Mouse (Mus musculus) left cerebral cortex, adult 11 months (tissue): ENCODE results near the gene Camk2n1.

Experiments
- DNase-seq: peaks from one replicate; pipeline ENCODE4 v3.0.0; 2022; ENCODE audit warnings: low spot score

Gene Camk2n1

GRCm38 (mm10) chr4:138447827-138448602, 6.1 kb upstream of the Camk2n1 start:
- DNase-seq = no peak

- no peak for DNase-seq
Measured at GRCm38 (mm10) chr4:138448872-138449615, 5.1 kb upstream of the Camk2n1 start.

DNA sequence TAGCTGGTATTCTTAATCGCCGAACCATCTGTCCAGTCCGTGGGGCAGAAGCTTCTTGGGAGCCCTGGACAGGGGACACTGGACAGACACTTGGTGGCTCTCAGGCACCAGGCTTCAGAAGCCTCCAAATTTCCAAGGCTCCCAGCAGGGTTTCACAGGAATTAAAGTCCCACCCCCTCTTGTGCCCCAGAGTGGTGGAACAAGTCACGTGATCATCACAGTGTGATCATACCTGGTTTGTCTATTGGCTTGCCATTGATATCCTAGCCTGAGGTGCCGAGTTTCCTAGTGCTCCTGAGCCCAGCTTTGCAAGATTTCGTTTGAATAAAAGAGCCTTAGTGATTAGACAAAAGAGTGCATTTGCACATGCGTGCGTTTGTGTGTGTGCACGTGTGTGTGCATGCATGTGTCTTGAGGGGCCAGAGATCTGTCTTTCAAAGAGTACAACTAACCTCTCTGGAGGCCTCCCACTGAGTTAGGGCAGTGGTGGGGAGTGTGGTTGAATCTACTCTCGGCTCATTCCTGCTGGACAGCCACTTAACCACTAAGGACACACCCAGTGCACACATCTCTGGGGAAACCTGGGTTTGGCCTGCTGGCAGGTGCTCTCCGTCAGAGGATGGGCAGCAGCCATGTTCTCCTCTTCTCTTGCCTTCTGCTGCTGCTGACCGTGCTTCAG, 4.3 kb upstream of the Camk2n1 start:
- no peak for DNase-seq

- DNase-seq = no peak
Measured at GRCm38 (mm10) chr4:138452306-138453096, 1.6 kb upstream of the Camk2n1 start.

- DNase-seq = no peak
Measured at GRCm38 (mm10) chr4:138453097-138453752, 889 bp upstream of the Camk2n1 start.

DNA sequence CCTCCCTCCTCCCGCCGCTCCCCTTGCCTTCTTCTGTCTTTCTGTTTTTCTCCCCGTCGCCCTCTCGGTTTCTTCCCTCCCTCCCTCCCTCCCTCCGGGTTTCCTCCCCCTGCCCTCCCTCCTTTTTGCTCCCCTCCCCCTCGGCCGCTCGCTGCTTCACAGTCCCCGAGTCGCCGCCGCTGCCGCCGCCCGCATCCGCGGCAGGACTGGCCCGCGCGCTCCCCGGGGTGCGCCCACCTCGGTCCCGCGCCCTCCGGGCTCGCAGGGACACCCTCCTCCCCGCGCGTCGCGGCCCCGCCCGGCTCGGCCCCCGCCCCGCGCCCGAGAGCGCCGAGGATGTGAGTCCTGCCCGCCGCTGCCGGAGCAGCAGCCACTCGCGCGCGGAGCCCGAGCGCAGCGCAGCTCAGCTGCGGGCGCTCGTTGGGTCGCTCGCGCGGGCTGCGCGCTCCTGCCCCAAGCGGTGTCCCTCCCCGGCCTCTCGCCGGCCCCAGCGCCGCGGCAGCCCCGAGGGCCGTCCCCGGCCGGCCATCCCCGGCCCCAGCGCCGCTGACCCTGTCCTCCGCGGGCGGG, 542 bp downstream of the Camk2n1 start:
- DNase-seq = no peak

GRCm38 (mm10) chr4:138455141-138455955, 1.2 kb downstream of the Camk2n1 start:
- no peak for DNase-seq

DNA sequence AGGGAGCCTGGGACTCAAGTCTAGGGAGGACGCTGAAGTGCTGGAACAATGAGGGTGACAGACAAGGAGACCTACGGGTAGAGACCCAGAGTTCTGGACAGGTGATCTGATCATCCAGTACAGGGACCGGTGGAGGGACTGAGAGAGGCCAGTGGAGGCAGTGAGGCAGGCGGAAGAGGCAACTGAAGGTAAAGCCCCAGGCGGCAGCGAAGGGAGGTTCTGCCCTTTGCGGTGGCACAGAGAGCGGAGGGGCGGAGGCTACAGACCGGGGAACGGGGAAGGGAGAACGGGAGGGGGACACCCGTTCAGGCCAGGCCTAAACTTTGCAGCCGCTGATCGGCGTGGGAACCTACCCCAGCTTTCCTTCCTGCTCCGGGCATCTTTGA, 1.8 kb downstream of the Camk2n1 start:
- DNase-seq = no peak

GRCm38 (mm10) chr4:138456536-138456935, 2.4 kb downstream of the Camk2n1 start:
- DNase-seq = no peak

- DNase-seq = no peak
Measured at GRCm38 (mm10) chr4:138457091-138457490, 3.0 kb downstream of the Camk2n1 start.

- no peak for DNase-seq
Measured at GRCm38 (mm10) chr4:138458171-138458570, 4.1 kb downstream of the Camk2n1 start.

GRCm38 (mm10) chr4:138458735-138459440, 4.8 kb downstream of the Camk2n1 start:
- DNase-seq = no peak

- no peak for DNase-seq
Measured at GRCm38 (mm10) chr4:138459775-138460174, 5.7 kb downstream of the Camk2n1 start.

- no peak for DNase-seq
Measured at GRCm38 (mm10) chr4:138460910-138461309, 6.8 kb downstream of the Camk2n1 start.

DNA sequence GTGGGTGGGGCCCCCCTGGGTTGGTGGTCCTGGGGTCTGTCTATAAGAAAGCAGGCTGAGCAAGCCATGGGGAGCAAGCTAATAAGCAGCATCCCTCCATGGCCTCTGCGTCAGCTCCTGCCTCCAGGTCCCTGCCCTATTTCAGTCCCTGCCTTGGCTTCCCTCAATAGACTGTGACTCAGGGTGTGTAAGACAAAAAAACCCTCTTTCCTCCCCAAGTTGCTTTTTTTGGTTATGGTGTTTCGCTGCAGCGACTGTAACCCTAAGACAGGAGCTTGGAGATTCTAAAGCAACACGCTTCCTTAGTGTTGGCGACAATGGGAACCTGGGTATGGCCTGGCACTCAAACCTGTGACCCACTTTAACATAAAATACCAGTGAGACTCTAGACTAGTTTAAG, 7.4 kb downstream of the Camk2n1 start:
- DNase-seq = no peak

GRCm38 (mm10) chr4:138462971-138463831, 9.1 kb downstream of the Camk2n1 start:
- no peak for DNase-seq

DNA sequence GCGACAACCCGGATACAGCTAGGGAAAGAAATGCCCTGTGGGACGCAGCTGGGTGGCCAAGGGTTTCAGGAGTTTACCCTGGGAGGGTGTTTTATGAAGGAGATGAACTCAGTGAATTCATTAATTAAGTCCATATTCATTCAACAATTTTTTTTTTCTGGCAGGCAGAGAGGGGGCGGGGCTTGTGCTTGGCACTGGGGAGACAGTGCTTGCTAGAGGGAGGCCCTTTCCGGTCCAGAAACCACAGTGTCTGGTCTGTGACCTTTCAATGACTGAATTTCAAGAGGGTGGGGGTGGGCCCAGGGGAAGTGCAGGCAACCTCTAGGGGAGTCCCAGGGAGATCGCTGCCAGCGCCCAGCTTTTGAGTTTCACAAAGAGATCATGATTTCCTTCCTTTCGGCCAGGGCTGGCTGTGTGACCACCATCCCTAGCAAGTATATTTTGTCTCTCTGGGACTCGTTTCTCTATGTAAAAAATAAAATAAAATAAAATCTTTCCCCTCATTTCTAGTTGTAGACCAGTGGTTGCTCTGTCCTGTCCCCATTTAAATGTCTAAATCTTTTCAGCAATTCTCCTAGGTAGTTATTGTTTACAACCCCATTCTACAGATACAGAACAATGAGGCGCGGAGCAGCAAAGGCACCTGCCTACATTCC, 9.8 kb downstream of the Camk2n1 start:
- DNase-seq = no peak

- DNase-seq = no peak
Measured at GRCm38 (mm10) chr4:138464667-138465353, 10.7 kb downstream of the Camk2n1 start.
